Mouse (Mus musculus) adrenal gland (tissue): ENCODE measurements at regions not wholly inside any gene's neighbourhood (a gene's known extent, or its start where the extent isn't known, plus 50 kb on each side); places are given as distances from the start of the nearest gene placed in this dataset.
"Not testable (repeated sequence)": the region's sequence is repeated elsewhere in the genome, so short reads cannot be mapped to it uniquely, and the experiment has no call there.

Experiments
- intact Hi-C: fragments of 180-260 bp; cut with DNase I; formaldehyde crosslinking; loops from one replicate; pipeline ENCODE4 v1.15.1; 2025

DNA sequence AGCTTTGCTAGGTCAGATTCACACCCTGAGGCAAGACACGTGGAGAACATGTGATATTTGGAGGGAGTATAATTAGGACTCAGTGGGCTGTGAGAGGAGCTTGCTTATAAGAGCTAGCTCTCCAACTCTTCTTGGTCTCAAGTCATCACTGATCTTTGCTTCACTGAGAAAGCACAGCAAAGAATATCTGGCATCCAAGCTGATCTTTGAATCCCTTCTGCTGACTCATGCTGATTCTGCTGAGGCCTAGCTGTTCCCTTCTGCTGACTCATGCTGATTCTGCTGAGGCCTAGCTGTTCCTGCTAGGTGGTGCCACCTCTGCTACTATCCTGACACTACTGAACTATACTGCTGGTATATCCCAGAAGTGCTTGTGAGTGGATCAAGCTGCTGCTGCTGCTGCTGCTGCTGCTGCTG lies 639.0 kb upstream of the Slc8a1 start:
- intact Hi-C loops, result no loop called here

GRCm38 (mm10) chr17:82367876-82368275 lies 629.7 kb upstream of the Slc8a1 start:
- intact Hi-C loops, result no loop called here

DNA sequence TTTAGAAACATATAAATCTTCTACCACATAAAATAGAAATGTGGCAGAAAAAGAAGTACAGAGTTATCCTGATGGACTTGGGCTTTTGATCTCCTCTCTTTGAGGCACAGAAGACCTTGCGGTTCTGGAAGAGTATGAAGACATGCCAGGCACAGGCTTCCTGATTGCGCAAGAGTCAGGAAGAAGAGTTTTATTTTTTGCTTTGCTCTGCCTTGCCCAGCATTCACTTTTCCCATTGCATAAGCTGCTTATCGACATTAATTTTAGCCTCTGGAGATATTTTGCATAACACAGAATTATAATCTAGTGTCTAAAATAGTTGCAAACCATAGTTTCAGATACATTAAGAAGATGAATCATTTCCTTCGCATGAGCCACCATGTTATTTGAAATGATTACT lies 627.8 kb upstream of the Slc8a1 start:
- intact Hi-C loops, result no loop called here

GRCm38 (mm10) chr17:82348636-82349035 lies 610.5 kb upstream of the Slc8a1 start:
- intact Hi-C loops, result no loop called here

DNA sequence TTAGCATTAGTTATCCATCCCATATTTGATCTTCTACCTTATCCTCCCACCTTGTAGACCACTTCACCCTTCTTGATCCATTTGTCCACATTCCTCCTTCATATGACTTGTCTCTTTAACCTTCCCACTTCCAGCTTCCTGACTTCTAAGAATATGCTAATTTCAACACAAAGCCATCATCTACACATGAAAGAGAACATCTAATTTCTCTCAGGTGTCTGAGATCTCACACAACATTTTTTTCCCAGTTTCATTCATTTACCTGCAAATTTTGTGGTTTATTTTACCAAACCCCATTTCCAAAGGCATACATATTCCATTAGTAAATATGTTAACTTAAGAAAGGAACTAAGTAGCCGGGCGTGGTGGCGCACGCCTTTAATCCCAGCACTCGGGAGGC lies 593.3 kb upstream of the Slc8a1 start:
- intact Hi-C loops, result no loop called here

GRCm38 (mm10) chr17:82312191-82312590 lies 574.0 kb upstream of the Slc8a1 start:
- intact Hi-C loops, result no loop called here

- intact Hi-C loops, result no loop called here
Measured at GRCm38 (mm10) chr17:82306347-82306746, 568.2 kb upstream of the Slc8a1 start.

DNA sequence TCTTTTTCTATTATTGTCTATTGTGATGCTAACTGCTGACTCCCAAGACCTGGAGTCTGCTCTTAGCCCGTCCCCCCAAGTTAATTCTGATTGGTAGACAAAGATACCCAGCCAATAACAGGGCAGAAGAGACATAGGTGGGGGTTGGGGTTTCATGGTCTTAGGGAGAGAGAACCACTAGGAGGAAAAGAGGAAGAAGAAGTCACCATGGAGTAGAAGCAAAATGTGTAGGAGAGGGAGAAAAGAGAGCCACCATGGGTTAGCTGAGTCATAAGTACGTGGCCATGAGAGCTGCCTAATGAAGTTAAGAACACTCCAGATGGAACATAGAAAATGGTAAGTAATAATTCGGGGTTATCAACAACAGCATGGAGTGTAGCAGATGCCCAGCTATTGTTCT lies 539.6 kb upstream of the Slc8a1 start:
- intact Hi-C loops, result no loop called here

DNA sequence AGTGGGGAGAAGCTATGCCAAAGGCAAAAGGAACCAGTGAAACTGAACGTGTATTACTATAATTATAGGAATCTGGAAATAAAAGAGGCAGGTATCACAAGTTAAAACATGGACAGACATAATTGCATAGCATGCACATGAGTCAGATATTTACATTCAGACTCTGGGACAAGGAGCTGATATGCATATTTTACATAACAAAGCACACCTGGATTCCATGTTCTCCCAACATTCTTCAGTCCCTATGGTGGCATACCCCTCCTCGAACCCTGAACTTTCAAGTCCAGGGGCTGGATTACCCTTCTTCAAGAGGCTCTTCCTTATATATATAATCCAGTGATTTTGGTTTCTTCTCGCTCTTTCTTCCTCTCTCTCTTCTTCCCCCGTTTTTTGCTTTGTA lies 535.8 kb upstream of the Slc8a1 start:
- intact Hi-C loops, result no loop called here

- intact Hi-C loops, result no loop called here
Measured at GRCm38 (mm10) chr17:82272845-82273244, 534.7 kb upstream of the Slc8a1 start.

DNA sequence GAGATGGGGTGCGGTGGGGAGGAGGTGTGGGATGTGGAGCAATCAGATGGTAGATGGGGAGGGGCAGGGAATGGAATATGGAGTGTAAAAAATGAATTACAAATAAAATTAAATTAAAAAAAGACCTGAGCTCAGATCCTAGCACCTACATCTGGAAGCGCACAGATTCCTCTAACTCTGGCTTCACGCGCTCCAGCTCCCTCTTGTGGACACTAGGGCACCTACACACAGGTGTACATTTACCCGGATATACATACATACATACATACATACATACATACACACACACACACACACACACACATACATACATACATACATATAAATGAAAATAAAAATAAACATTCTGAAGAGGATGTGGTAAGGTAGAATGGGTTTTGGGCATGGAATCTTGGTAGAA lies 528.7 kb upstream of the Slc8a1 start:
- intact Hi-C loops, result not testable (repeated sequence)

- intact Hi-C loops, result no loop called here
Measured at GRCm38 (mm10) chr17:82252362-82252761, 514.2 kb upstream of the Slc8a1 start.

DNA sequence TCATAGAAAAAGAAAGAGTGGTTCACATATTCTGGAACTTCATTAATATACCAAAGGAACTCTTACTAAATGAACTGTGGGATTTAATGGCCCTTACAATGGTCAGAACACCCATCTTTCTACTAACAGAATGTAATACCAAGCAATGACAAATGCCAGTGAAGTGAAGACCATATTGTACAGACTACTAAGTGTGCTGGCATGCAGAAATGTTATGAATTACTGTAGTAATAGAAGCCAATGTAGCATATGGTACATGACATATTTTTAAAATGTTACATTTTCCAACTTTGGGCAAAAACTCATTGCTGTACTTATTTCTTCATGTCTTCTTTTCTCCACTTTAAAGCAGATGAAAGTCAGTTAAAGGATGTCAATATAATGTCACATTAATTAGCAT lies 513.7 kb upstream of the Slc8a1 start:
- intact Hi-C loops, result no loop called here

DNA sequence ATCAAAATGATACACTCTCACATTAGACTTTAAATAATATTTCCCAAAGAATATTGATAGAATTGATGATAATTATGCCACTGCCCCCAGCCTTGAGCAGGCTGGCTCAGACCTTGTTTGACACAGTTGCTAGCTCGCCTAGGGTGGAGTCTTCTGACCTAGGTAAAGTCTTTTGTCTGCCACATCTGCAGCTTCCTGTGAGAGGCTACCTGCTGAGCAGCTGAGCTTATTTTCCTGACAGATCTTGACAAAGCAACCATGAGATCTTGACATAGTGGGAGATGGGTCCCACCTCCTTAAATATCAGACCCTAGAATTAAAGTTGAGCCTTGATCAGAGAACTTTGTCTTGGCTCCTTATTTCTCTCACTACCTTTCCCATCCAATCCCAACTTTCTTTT lies 500.2 kb upstream of the Slc8a1 start:
- intact Hi-C loops, result no loop called here

DNA sequence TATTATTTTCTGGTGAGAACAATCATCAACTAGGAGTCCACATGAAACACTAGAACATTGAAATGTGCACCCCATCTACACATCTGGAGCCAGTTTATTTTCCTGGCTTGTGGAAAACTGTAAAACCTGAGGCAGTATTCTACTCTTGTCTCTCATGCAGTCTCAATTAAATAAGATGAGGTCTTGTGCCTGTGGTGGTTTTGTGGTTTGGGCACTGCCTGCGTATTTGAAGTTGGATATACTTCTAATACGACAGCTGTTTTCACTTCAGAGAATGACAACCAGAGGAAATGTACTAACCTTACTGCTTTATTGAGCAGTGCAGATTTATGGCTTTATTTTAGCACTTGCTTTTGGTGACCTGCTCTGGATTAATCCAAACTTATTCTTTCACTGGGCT lies 499.3 kb upstream of the Slc8a1 start:
- intact Hi-C loops, result no loop called here

- intact Hi-C loops, result no loop called here
Measured at GRCm38 (mm10) chr17:82215728-82216623, 477.8 kb upstream of the Slc8a1 start.

DNA sequence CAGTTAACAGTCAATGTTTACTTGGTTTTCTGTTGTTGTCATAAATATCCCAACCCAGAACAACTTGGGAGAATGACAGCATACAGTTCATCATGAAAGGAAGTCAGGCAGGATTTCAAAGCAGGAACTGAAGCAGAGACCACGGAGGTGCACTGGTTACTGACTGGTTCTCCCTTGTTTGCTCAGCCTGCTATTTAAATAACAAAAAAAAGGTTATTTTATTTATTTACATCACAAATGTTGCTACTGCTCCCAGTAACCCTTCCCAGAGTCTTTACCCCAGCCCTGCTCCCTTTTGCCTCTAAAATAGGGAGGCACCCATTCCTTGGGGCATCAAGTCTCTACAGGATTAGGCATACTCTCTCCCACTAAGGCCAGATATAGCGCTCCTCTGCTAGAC lies 461.8 kb upstream of the Slc8a1 start:
- intact Hi-C loops, result no loop called here

DNA sequence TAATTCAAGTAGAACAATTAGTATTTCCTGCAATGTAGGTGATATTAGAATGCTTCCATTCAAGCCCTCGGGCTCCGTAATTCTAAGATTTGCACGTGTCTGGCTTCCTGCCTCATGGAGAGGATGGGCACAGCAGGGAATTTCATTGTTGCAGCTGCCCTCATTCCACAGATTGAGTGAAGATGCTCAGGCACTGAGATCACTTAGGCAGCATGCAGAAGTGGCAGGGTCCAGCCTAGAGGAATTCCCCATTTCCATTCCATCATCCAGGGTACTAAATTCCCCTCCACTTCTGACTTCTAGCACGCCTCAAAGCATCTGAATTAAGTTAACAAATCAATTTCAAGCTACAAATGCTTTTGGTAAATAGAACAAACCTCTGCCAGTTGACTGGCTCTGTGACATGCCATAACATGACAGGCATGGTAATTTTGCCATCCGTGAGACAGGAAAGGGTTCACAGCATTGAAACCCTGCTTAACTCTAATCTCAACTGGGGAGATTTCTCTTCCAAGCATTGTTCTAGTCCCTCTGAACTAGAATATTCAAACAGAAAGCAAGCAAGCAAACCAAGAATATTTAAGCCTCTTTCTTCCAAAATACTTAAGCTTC lies 461.0 kb upstream of the Slc8a1 start:
- intact Hi-C loops, result no loop called here

DNA sequence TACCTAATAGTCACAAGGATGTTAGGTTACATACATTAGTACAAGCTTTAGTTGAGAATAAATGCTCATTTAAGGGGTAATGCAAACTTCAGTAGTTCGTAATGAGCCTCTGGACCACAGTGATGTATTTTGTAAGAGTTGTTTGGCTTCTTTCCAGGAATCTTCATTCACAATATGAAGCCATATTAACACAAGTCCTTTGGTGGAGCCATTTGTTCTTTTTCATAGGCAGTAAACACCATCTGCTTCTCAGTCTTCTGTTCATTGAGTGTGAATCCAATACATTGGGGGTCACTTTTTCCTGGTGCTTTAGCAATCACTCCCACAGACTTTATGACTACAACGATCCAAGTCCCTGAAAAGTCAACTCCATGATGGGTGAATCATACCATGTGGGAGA lies 446.1 kb upstream of the Slc8a1 start:
- intact Hi-C loops, result no loop called here

- intact Hi-C loops, result no loop called here
Measured at GRCm38 (mm10) chr17:82171216-82171615, 433.0 kb upstream of the Slc8a1 start.

DNA sequence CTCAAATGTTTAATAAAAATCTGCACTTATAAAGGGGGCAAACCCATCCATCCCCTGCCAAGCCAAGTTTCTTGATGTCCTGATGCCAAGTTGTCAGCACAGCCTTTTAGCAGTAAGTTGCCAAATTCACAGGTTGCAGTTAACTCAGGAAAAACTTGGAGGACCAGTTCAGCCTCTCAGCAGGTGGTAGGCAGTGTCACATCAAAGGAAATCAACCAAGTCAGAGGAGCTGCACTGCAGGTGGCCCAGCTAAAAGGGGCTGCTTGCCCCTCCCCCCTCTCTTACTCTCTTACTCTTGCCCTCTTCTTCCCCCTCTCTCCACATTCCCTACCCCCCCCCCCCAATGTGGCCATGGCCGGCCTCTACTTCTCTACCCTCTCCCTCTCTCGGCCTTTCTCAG lies 415.3 kb upstream of the Slc8a1 start:
- intact Hi-C loops, result no loop called here

DNA sequence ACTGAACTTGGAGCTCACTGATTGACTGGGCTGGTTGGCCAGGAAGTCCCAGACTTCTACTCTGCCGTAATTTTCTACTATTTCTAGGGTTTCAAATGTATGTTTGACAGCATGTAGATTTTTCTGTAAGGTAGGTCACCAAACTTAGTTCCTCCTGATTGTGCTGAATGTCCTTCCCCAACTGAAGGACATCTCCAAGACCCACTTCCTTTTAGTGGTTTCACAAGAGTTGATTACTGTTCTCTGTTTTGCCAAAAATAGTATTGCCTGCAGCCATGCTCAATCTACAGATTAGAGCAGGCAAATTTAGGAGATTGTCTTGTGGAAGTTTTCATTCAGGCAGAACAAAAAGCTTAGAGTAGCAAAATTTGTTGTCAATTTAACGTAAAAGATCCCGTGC lies 396.7 kb upstream of the Slc8a1 start:
- intact Hi-C loops, result no loop called here

DNA sequence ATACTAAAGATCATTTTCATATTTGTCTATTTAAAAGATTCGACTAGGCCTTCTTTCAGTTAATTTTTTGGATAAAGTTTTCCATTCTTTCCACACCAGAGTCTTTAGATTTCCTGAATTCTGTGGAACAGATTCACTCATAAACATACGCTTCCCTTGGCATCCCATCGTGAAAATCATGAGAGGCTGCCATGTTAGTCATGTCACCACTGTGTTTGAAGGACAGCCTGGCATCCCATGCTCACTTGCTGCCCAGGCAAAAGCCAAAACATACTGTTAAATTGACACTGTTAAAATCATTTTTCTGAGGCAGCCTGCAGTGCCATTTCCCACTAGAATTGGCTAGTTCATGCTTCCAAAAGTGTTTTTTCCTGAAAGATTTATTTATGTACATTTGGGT lies 394.8 kb upstream of the Slc8a1 start:
- intact Hi-C loops, result no loop called here
